Mouse (Mus musculus): ENCODE results near the gene Wdr90.

- no peak for TF ChIP-seq EP300 (IDR thresholded peaks at IDR 0.05; ENCODE audit: low read depth)
- no peak for TF ChIP-seq CTCF (IDR thresholded peaks at IDR 0.05; ENCODE audit: low read depth)
Measured at GRCm38 (mm10) chr17:25874148-25874720, 12.9 kb upstream of the Wdr90 start.

All from liver, postnatal 0 days (tissue).